Mouse (Mus musculus): ENCODE measurements around the gene Prx. TPM values are rescaled to one million over a fixed set of nuclear protein-coding genes. Genes with fewer than 3 reads are reported as not detected.

Gene Prx
- polyA plus RNA-seq, 1 experiment, result 2.0 TPM

DNA sequence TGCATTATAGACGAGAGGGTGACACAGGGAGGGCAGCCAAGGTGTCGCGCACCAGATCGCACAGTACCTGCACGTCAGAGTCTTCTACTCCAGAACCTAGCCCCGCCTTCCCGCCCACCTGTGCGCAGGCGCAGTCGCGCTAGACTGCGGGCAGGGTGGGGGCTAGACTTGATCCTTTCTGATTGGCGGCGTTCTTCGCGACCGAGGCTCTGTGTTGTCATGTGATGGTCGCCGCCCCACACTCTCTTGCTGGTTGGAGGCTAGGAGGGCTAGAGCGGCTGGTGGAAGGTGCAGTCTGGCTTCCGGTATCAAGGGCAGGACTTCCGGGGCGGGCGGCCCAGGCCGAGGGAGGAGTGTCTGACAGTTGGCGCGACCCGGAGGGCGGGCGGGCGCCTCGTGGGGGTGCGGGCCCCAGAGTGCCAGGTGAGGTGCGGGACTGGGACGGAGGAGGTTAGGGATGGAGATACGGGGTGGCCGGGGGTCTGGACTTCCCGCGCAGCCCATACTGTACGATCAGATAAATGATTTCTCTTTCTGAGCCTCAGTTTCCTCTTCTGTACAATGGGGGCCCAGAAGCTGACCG is 53.9 kb downstream of the Prx start, which contains the start of the genes Pld3 and 2310022A10Rik:
TSS of gene Pld3 (minus strand) at position 288 of the 583 bp plus-strand sequence.
TSS of gene 2310022A10Rik (plus strand) at position 303 of the 583 bp plus-strand sequence.
- Histone ChIP-seq H3K27ac (ENCODE audit: control insufficient read depth, insufficient read depth, low read length) (no peak within 1 kb of the TSS), H3K36me3 (ENCODE audit: control insufficient read depth, insufficient read depth, low read length) (no peaks in the 10 kb centered on the region), H3K4me1 (replicated peaks; ENCODE audit: control insufficient read depth, insufficient read depth, low read length) (peaks cover 6% of the 10 kb centered on the region; the same call in 1 of the 2 replicates), H3K4me3 (ENCODE audit: control insufficient read depth, insufficient read depth, low read length) (peak within 1 kb of the TSS; percentile 57), H3K27me3 (ENCODE audit: control insufficient read depth, insufficient read depth, low read length) (no peaks in the 10 kb centered on the region)
- WGBS, result 1% methylated on average over 36 of the region's 41 CpGs
- TF ChIP-seq POLR2A (IDR thresholded peaks at IDR 0.05; ENCODE audit: control insufficient read depth, extremely low read depth, insufficient read depth, low read length, poor library complexity), result peak; percentile 71; the same call in 1 of the 2 replicates
- TF ChIP-seq CTCF (IDR thresholded peaks at IDR 0.05; ENCODE audit: borderline replicate concordance, control insufficient read depth, extremely low read depth, insufficient read depth, low read length, poor library complexity), result peak; percentile 58; the same call in 1 of the 2 replicates
- DNase-seq, result peak; percentile 96

GRCm38 (mm10) chr7:27560291-27560887 is 61.3 kb downstream of the Prx start:
- Histone ChIP-seq H3K4me1 (replicated peaks; ENCODE audit: control insufficient read depth, insufficient read depth, low read length) (no peaks in the 10 kb centered on the region), H3K4me3 (ENCODE audit: control insufficient read depth, insufficient read depth, low read length) (no peak overlapping the region), H3K27ac (ENCODE audit: control insufficient read depth, insufficient read depth, low read length) (no peak overlapping the region), H3K27me3 (ENCODE audit: control insufficient read depth, insufficient read depth, low read length) (no peaks in the 10 kb centered on the region), H3K36me3 (ENCODE audit: control insufficient read depth, insufficient read depth, low read length) (peaks cover 6% of the 10 kb centered on the region)
- 84% methylated on average over 8 of the region's 8 CpGs for WGBS
- TF ChIP-seq CTCF (IDR thresholded peaks at IDR 0.05; ENCODE audit: borderline replicate concordance, control insufficient read depth, extremely low read depth, insufficient read depth, low read length, poor library complexity), result no peak
- no peak for TF ChIP-seq POLR2A (IDR thresholded peaks at IDR 0.05; ENCODE audit: control insufficient read depth, extremely low read depth, insufficient read depth, low read length, poor library complexity)
- DNase-seq, result no peak

GRCm38 (mm10) chr7:27560978-27561377 is 61.9 kb downstream of the Prx start:
- Histone ChIP-seq H3K36me3 (ENCODE audit: control insufficient read depth, insufficient read depth, low read length) (peaks cover 6% of the 10 kb centered on the region), H3K4me1 (replicated peaks; ENCODE audit: control insufficient read depth, insufficient read depth, low read length) (no peaks in the 10 kb centered on the region), H3K4me3 (ENCODE audit: control insufficient read depth, insufficient read depth, low read length) (no peak overlapping the region), H3K27me3 (ENCODE audit: control insufficient read depth, insufficient read depth, low read length) (no peaks in the 10 kb centered on the region), H3K27ac (ENCODE audit: control insufficient read depth, insufficient read depth, low read length) (no peak overlapping the region)
- no peak for DNase-seq
- no peak for TF ChIP-seq POLR2A (IDR thresholded peaks at IDR 0.05; ENCODE audit: control insufficient read depth, extremely low read depth, insufficient read depth, low read length, poor library complexity)
- 89% methylated on average over 1 of the region's 1 CpGs for WGBS

Other genes starting within 250 kb of the Prx start
- 10.3 and 10.7 TPM in 2 replicates for gene Numbl, start 240.9 kb upstream of the Prx start, polyA plus RNA-seq (2012; rRNA removed)
- 48.3 and 77.5 TPM in 2 replicates for gene Ltbp4, start 161.6 kb upstream of the Prx start, polyA plus RNA-seq (2012; rRNA removed)
- gene Shkbp1, start 143.3 kb upstream of the Prx start, polyA plus RNA-seq (2012; rRNA removed), result 203 and 206 TPM in 2 replicates
- not detected in 2 replicates for gene Gm20479, start 141.9 kb upstream of the Prx start, polyA plus RNA-seq (2012; rRNA removed)
- gene Sptbn4, start 51.6 kb upstream of the Prx start, polyA plus RNA-seq (2012; rRNA removed), result 0.13 TPM in 2 replicates
- gene Blvrb, start 51.3 kb upstream of the Prx start, polyA plus RNA-seq (2012; rRNA removed), result 40.9 and 50.8 TPM in 2 replicates
- 25.8 and 26.7 TPM in 2 replicates for gene Sertad3, start 25.6 kb upstream of the Prx start, polyA plus RNA-seq (2012; rRNA removed)
- 44.9 and 46.4 TPM in 2 replicates for gene Sertad1, start 12.4 kb upstream of the Prx start, polyA plus RNA-seq (2012; rRNA removed)
- gene Hipk4, start 23.9 kb downstream of the Prx start, polyA plus RNA-seq (2012; rRNA removed), result 1.1 and 1.3 TPM in 2 replicates
- 456 and 516 TPM in 2 replicates for gene Pld3, start 53.9 kb downstream of the Prx start, polyA plus RNA-seq (2012; rRNA removed)
- gene 2310022A10Rik, start 53.9 kb downstream of the Prx start, polyA plus RNA-seq (2012; rRNA removed), result 58.0 and 58.1 TPM in 2 replicates
- gene Akt2, start 92.2 kb downstream of the Prx start, polyA plus RNA-seq (2012; rRNA removed), result 133 and 139 TPM in 2 replicates
- gene Ttc9b, start 154.6 kb downstream of the Prx start, polyA plus RNA-seq (2012; rRNA removed), result 0.05 TPM in 1 of 2 replicates, not detected in the other
- 24.7 and 30.0 TPM in 2 replicates for gene Map3k10, start 175.3 kb downstream of the Prx start, polyA plus RNA-seq (2012; rRNA removed)
- 0.77 and 0.92 TPM in 2 replicates for gene Zfp607b, start 190.0 kb downstream of the Prx start, polyA plus RNA-seq (2012; rRNA removed)
- gene Zfp60, start 232.1 kb downstream of the Prx start, polyA plus RNA-seq (2012; rRNA removed), result 2.5 and 2.6 TPM in 2 replicates

All from thymus, adult 2 months (tissue).